Mouse (Mus musculus) liver, adult 2 months (tissue): ENCODE results near the gene Gmpr.

Experiments used
- CTCF ChIP-seq: fragments of 200-500 bp; IDR thresholded peaks from 2 replicates; pipeline ENCODE4 v1.5.1; 2011; ENCODE audit warnings: low read depth, low read length, control low read depth
- POLR2A ChIP-seq: fragments of 200-500 bp; IDR thresholded peaks from 2 replicates; pipeline ENCODE4 v1.6.1; 2011; ENCODE audit warnings: low read length, control low read depth; ENCODE audit not compliant: insufficient read depth; ENCODE audit errors: extremely low read depth

GRCm38 (mm10) chr13:45469481-45470301 lies 37.6 kb upstream of the Gmpr start:
- TF ChIP-seq POLR2A = no peak
- TF ChIP-seq CTCF = no peak
